Mouse (Mus musculus) common myeloid progenitor, adult 5-6 weeks (primary cell): ENCODE measurements around the gene Hnf4a. TPM values are rescaled to one million over a fixed set of nuclear protein-coding genes. Genes with fewer than 3 reads are reported as not detected.

ENCODE experiments used
- ATAC-seq: replicated peaks from 2 replicates; pipeline ENCODE4 v1.8.0; 2016; ENCODE audit warnings: low read depth, mild to moderate bottlenecking, moderate TSS enrichment, inconsistent platforms; ENCODE audit not compliant: poor library complexity, severe bottlenecking
- total RNA-seq: library from RNA; stranded (forward); fragments of 200-1000, 187-1606 nt; gene quantifications from 2 replicates; pipeline ENCODE4 v1.2.3, GENCODE M21; 2017

Hnf4a gene
- total RNA-seq, 1 experiment from 2014 or later: 6.1 TPM

- no peak for ATAC-seq
Measured at GRCm38 (mm10) chr2:163489725-163490291, 16.8 kb upstream of the Hnf4a start.

- no peak for ATAC-seq
Measured at GRCm38 (mm10) chr2:163490656-163491055, 16.0 kb upstream of the Hnf4a start.

- no peak for ATAC-seq
Measured at GRCm38 (mm10) chr2:163491351-163491750, 15.3 kb upstream of the Hnf4a start.

- no peak for ATAC-seq
Measured at GRCm38 (mm10) chr2:163492018-163492417, 14.6 kb upstream of the Hnf4a start, which contains the start of gene R3hdml. Gene R3hdml (plus strand): TSS chr2:163492318.

- no peak for ATAC-seq
Measured at GRCm38 (mm10) chr2:163493031-163493430, 13.6 kb upstream of the Hnf4a start.

- ATAC-seq: no peak
Measured at GRCm38 (mm10) chr2:163493976-163494375, 12.6 kb upstream of the Hnf4a start.

- no peak for ATAC-seq
Measured at GRCm38 (mm10) chr2:163494456-163494855, 12.2 kb upstream of the Hnf4a start.

GRCm38 (mm10) chr2:163502219-163502618 is 4.4 kb upstream of the Hnf4a start:
- no peak for ATAC-seq

GRCm38 (mm10) chr2:163503191-163503590 is 3.4 kb upstream of the Hnf4a start:
- ATAC-seq: no peak

GRCm38 (mm10) chr2:163525761-163526243 is 19.2 kb downstream of the Hnf4a start:
- peak; percentile 36; the same call in 1 of the 2 replicates for ATAC-seq

- peak; percentile 47; the same call in 1 of the 2 replicates for ATAC-seq
Measured at GRCm38 (mm10) chr2:163527497-163527896, 20.9 kb downstream of the Hnf4a start.

GRCm38 (mm10) chr2:163530418-163530817 is 23.8 kb downstream of the Hnf4a start:
- ATAC-seq: no peak

- ATAC-seq: peak; percentile 54; the same call in 1 of the 2 replicates
Measured at GRCm38 (mm10) chr2:163531917-163532316, 25.3 kb downstream of the Hnf4a start.

- ATAC-seq: no peak
Measured at GRCm38 (mm10) chr2:163533226-163533625, 26.6 kb downstream of the Hnf4a start.

- peak; percentile 90 for ATAC-seq
Measured at GRCm38 (mm10) chr2:163534958-163535524, 28.4 kb downstream of the Hnf4a start.

- no peak for ATAC-seq
Measured at GRCm38 (mm10) chr2:163537443-163537842, 30.8 kb downstream of the Hnf4a start.

- no peak for ATAC-seq
Measured at GRCm38 (mm10) chr2:163538410-163538809, 31.8 kb downstream of the Hnf4a start.

GRCm38 (mm10) chr2:163539321-163540040 is 32.9 kb downstream of the Hnf4a start:
- no peak for ATAC-seq

GRCm38 (mm10) chr2:163540231-163541117 is 33.9 kb downstream of the Hnf4a start:
- ATAC-seq: peak; percentile 51; the same call in 1 of the 2 replicates

- ATAC-seq: no peak
Measured at GRCm38 (mm10) chr2:163541568-163542182, 35.1 kb downstream of the Hnf4a start.
